Mouse (Mus musculus) hindbrain, postnatal 0 days (tissue): ENCODE data around the gene Neu1. TPM values are rescaled to one million over a fixed set of nuclear protein-coding genes. Genes with fewer than 3 reads are reported as not detected.
A peak's percentile ranks its signal among the peaks of the same experiment; 100 is the strongest.

Experiments used
- ATAC-seq: fragments of 200-750 bp; cut with Nextera tagmentation; 2 replicates; pipeline ENCODE4 v1.8.0; 2017; ENCODE audit warnings: mild to moderate bottlenecking, moderate TSS enrichment, moderate library complexity
- DNase-seq: peaks from one replicate; pipeline ENCODE4 v3.0.0-alpha.2; 2015; ENCODE audit warnings: low spot score
- H3K27ac ChIP-seq: fragments of 300-500 bp; sonication (generic); 2 replicates; pipeline ENCODE4 v1.5.1; 2014; ENCODE audit warnings: mild to moderate bottlenecking
- H3K27me3 ChIP-seq: fragments of 300-500 bp; sonication (generic); 2 replicates; pipeline ENCODE4 v1.6.1; 2014; ENCODE audit warnings: low read length, mixed read lengths; ENCODE audit not compliant: insufficient read depth
- H3K36me3 ChIP-seq: fragments of 300-500 bp; sonication (generic); 2 replicates; pipeline ENCODE4 v1.6.1; 2014; ENCODE audit warnings: low read length, mixed read lengths; ENCODE audit not compliant: insufficient read depth
- H3K4me1 ChIP-seq: fragments of 300-500 bp; sonication (generic); 2 replicates; pipeline ENCODE4 v1.6.1; 2014; ENCODE audit warnings: antibody characterized with exemption, low read length, mixed read lengths; ENCODE audit not compliant: insufficient read depth
- H3K4me2 ChIP-seq: fragments of 300-500 bp; sonication (generic); 2 replicates; pipeline ENCODE4 v1.6.1; 2014; ENCODE audit warnings: low read depth, mild to moderate bottlenecking, low read length, moderate library complexity, mixed read lengths
- H3K4me3 ChIP-seq: fragments of 300-500 bp; sonication (generic); 2 replicates; pipeline ENCODE4 v1.5.1; 2014; ENCODE audit warnings: low read length
- H3K9ac ChIP-seq: fragments of 300-500 bp; sonication (generic); replicated peaks from 2 replicates; pipeline ENCODE4 v1.6.1; 2014; ENCODE audit warnings: mild to moderate bottlenecking, low read length, moderate library complexity, mixed read lengths
- H3K9me3 ChIP-seq: fragments of 300-500 bp; sonication (generic); 2 replicates; pipeline ENCODE4 v1.6.1; 2016; ENCODE audit warnings: low read length, mixed read lengths
- CTCF ChIP-seq: IDR thresholded peaks from 2 replicates; pipeline ENCODE4 v1.5.1; 2016; ENCODE audit warnings: antibody characterized with exemption, control low read depth, low read depth
- WGBS: fragments of 180-500 bp; shearing (Covaris S2); extraction: QIAGEN DNeasy Blood & Tissue Kit; methylation state at CpG from one replicate; pipeline ENCODE4 v1.1.7; 2014; 5-methylcytosine and 5-hydroxymethylcytosine counted together
- polyA plus RNA-seq: library from polyadenylated mRNA; unstranded; fragments of >200 nt; fragmentation: Nextera tagmentation; extraction: Ambion mirVana; gene quantifications from 2 replicates; pipeline ENCODE4 v1.2.1, GENCODE M21; 2015
- total RNA-seq: library from RNA; depleted of rRNA; stranded (reverse); fragments of >200 nt; gene quantifications from 2 replicates; pipeline ENCODE4 v1.2.3, GENCODE M21; 2014

Neu1 gene
- total and polyA plus RNA-seq, 2 experiments from 2014 or later = 43.1 to 50.9 TPM

DNA sequence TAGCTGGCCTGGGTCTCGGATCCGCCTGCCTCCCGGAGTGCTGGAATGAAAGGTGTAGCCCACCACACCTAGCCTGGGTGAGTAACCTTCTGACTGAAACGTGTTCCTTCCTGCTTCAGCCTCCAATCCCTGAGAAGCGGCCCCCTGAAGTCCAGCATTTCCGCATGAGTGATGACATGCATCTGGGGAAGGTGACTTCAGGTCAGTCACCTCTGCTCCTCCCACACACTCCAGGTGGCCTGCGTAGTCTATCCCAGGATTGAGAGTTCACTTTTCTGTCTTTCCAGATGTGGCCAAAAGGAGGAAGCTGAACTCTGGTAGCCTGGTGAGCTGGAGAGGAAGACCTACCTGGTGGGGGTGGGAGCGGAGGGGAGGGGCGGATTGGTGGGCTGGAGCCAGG, 28.2 kb upstream of the Neu1 start:
- Histone ChIP-seq H3K4me2 (no peak overlapping the region), H3K9ac (no peak overlapping the region), H3K4me3 (no peak overlapping the region), H3K9me3 (no peaks in the 10 kb centered on the region), H3K4me1 (no peaks in the 10 kb centered on the region), H3K27me3 (no peaks in the 10 kb centered on the region), H3K36me3 (peaks cover 55% of the 10 kb centered on the region), H3K27ac (no peak overlapping the region)
- WGBS = 90% methylated on average over 9 of the region's 9 CpGs
- DNase-seq (no peak), ATAC-seq (no peak)
- no peak for TF ChIP-seq CTCF

DNA sequence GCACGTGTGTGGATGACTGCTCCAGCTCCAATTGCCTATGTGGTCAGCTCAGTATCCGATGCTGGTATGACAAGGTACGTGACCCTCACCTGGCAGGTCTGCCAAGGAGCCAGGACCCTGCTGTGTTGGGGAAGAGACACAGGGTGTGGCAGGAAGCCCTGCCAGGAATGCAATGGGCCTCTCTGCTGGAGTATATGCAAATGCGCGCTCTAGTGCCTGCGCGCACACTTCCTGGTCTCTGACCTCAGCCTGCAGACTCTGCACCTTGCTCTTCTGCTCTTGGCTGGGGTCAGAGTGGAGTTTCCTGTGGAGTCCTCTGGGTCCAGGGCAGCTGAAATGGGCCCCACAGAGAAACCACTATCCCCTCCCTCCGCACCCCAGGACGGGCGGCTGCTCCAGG, 20.1 kb upstream of the Neu1 start:
- TF ChIP-seq CTCF = no peak
- WGBS = 85% methylated on average over 10 of the region's 10 CpGs
- no peak for DNase-seq

DNA sequence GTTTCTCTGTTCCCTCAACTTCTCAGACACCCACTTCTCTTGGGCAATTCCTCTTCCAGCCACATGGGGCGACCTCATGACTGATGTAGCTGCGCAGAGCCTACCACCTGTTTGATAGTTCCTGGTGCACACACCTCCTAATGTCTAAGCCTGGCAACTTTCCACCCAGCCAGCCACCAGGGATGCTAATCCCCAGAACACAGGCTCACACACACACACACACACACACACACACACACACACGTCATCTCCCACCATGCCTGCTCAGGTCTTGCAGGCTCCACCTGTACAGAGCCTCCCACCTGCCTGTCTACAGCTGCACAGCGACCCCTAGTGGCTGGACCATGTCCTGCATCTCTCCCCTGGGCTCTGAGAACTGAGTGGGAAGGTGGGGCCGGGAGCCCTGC, 19.1 kb upstream of the Neu1 start:
- Histone ChIP-seq H3K4me1 (no peaks in the 10 kb centered on the region), H3K4me2 (no peak overlapping the region), H3K9ac (no peak overlapping the region), H3K9me3 (no peaks in the 10 kb centered on the region), H3K36me3 (peaks cover 67% of the 10 kb centered on the region), H3K27ac (no peak overlapping the region), H3K4me3 (no peak overlapping the region), H3K27me3 (no peaks in the 10 kb centered on the region)
- 35% methylated on average over 5 of the region's 5 CpGs for WGBS
- DNase-seq (peak; percentile 77), ATAC-seq (peak; percentile 77)
- TF ChIP-seq CTCF = peak; percentile 94

More for the DNA sequence above, 20.1 kb upstream of the Neu1 start:
- Histone ChIP-seq H3K9me3 (no peaks in the 10 kb centered on the region), H3K4me1 (no peaks in the 10 kb centered on the region), H3K27ac (no peak overlapping the region), H3K4me3 (no peak overlapping the region), H3K9ac (no peak overlapping the region), H3K27me3 (no peaks in the 10 kb centered on the region), H3K36me3 (peaks cover 76% of the 10 kb centered on the region), H3K4me2 (no peak overlapping the region)
- ATAC-seq = no peak

DNA sequence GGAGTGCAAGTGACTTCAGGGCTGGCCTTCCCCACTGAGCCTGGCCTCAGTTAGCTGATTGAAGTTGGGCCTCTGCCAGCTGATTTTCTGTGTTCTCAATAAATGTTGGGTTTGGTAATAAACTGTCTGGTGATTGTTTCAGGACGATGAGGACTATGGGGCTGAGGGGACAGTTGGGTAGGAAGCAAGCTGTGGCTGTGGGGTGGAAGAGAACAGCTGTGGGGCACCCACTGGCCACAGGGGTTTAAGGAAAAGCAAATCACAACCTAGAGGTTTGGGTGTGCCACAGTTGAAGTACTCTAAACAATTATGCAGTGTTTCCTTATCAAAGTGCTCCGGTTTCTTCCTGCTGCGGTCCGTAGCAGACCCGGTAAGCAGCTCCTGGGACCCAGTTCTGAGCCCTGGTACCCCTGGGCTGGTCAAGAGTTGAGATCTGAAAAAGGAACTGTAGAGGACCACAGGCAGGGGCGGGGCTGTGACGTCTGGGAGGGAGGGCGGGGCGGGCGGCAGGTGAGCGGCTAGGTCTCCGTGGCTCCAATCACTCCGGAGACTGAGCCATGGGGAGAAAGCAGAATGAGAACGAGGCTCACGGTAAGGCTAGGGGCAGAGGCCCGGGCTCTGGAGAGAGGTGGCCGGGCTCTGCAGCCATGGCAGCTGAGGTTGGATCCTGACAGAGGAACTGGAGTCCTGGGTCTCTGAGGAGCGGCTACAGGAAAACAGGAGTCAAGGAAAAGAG, 17.0 kb upstream of the Neu1 start, which contains the start of gene Slc44a4:
Slc44a4 (plus strand) TSS at position 537 of the 736 bp plus-strand sequence.
- no peak for DNase-seq
- WGBS = 41% methylated on average over 18 of the region's 18 CpGs

DNA sequence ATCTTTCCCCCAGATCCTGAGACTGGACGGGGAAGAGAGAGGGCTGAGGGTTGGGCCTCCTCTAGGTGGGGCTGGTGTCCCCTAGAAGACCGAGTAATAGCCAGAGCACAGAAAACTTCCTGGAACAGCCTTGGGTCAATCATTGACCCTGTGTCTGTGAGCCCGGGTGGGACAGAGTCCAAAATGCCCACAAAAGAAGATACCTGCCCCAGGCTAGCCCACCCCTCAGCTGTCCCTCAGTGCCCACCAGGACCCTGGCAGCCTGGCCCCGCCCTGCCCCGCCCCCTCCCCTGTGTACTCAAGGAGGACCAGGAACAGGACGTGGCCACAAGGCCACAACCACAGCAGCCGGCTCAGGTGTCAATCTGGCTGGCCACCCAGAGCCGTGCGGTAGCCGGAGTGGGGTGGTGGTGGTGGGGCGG, 15.6 kb upstream of the Neu1 start:
- no peaks in the 10 kb centered on the region for H3K4me1 ChIP-seq
- 27% methylated on average over 11 of the region's 11 CpGs for WGBS
- TF ChIP-seq CTCF = peak; percentile 36; the same call in 1 of the 2 replicates
- no peak overlapping the region for H3K9ac ChIP-seq
- H3K4me3 ChIP-seq = no peak overlapping the region
- no peaks in the 10 kb centered on the region for H3K27me3 ChIP-seq
- peaks cover 34% of the 10 kb centered on the region for H3K36me3 ChIP-seq
- H3K9me3 ChIP-seq = no peaks in the 10 kb centered on the region
- no peak overlapping the region for H3K27ac ChIP-seq
- DNase-seq (no peak), ATAC-seq (no peak)
- H3K4me2 ChIP-seq = no peak overlapping the region

More for the DNA sequence above, 17.0 kb upstream of the Neu1 start, which contains the start of gene Slc44a4:
- no peak within 1 kb of the TSS for H3K9ac ChIP-seq
- no peaks in the 10 kb centered on the region for H3K27me3 ChIP-seq
- TF ChIP-seq CTCF = no peak
- no peak within 1 kb of the TSS for H3K4me3 ChIP-seq
- no peaks in the 10 kb centered on the region for H3K9me3 ChIP-seq
- H3K36me3 ChIP-seq = peaks cover 46% of the 10 kb centered on the region
- ATAC-seq = no peak
- H3K27ac ChIP-seq = no peak within 1 kb of the TSS
- H3K4me2 ChIP-seq = no peak within 1 kb of the TSS
- H3K4me1 ChIP-seq = no peaks in the 10 kb centered on the region

DNA sequence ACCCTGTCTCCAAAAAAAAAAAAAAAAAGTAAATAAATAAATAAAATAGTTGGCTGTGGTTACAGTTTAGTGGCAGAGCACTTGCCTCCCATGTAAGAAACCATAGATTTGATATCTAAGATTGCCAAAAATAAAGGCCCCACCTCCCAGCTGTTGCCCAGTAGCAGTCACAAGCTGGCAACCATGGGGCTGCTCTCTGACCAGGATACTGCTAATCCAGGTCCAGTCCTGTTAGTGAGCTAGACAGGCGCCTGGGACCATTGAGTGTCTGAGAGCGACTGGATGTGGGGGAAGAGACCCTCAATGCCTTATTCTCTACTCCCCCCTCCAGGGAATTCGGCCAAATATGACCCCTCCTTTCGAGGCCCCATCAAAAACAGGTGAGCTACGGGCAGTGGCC, 14.7 kb upstream of the Neu1 start:
- no peaks in the 10 kb centered on the region for H3K9me3 ChIP-seq
- WGBS = 86% methylated on average over 5 of the region's 5 CpGs

DNA sequence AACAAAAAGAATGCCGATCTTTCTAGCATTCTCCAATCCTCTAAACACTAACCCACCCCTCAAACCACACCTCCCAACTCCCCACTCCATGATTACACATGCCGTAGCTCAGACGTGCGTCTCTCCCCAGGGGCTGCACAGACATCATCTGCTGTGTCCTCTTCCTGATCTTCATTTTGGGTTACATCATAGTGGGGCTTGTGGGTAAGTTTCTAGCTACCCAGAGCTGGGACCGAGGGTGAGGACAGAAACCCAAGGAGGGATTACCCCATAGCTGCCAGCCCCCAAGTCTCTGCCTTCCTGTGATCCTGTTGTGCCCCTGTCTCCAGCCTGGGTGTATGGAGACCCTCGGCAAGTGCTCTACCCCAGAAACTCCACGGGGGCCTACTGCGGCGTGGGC, 13.9 kb upstream of the Neu1 start:
- H3K4me3 ChIP-seq = no peak overlapping the region
- WGBS = 79% methylated on average over 9 of the region's 9 CpGs
- DNase-seq = no peak
- H3K27me3 ChIP-seq = no peaks in the 10 kb centered on the region
- H3K27ac ChIP-seq = no peak overlapping the region
- no peak for TF ChIP-seq CTCF
- H3K9me3 ChIP-seq = no peaks in the 10 kb centered on the region
- H3K4me1 ChIP-seq = no peaks in the 10 kb centered on the region
- H3K4me2 ChIP-seq = no peak overlapping the region
- peaks cover 17% of the 10 kb centered on the region; the same call in 1 of the 2 replicates for H3K36me3 ChIP-seq
- no peak overlapping the region for H3K9ac ChIP-seq
- ATAC-seq = no peak

More for the DNA sequence above, 14.7 kb upstream of the Neu1 start:
- Histone ChIP-seq H3K27ac (no peak overlapping the region), H3K4me1 (no peaks in the 10 kb centered on the region), H3K9ac (no peak overlapping the region), H3K27me3 (no peaks in the 10 kb centered on the region), H3K4me3 (no peak overlapping the region), H3K36me3 (peaks cover 25% of the 10 kb centered on the region; the same call in 1 of the 2 replicates), H3K4me2 (no peak overlapping the region)
- ATAC-seq (no peak), DNase-seq (no peak)
- TF ChIP-seq CTCF = no peak
